Mouse (Mus musculus) small intestine, adult 2 months (tissue): ENCODE results near the gene Adgrb3.

ENCODE experiments used
- CTCF ChIP-seq: fragments of 200-500 bp; IDR thresholded peaks from 2 replicates; pipeline ENCODE4 v1.5.1; 2012; ENCODE audit warnings: low read depth, mild to moderate bottlenecking, control low read depth, inconsistent platforms, low read length, moderate library complexity, mixed read lengths; ENCODE audit not compliant: insufficient replicate concordance, insufficient read length; ENCODE audit errors: extremely low read depth
- POLR2A ChIP-seq: fragments of 200-500 bp; IDR thresholded peaks from 2 replicates; pipeline ENCODE4 v1.6.1; 2012; ENCODE audit warnings: low read depth, mild to moderate bottlenecking, control low read depth, inconsistent platforms, low read length, moderate library complexity

DNA sequence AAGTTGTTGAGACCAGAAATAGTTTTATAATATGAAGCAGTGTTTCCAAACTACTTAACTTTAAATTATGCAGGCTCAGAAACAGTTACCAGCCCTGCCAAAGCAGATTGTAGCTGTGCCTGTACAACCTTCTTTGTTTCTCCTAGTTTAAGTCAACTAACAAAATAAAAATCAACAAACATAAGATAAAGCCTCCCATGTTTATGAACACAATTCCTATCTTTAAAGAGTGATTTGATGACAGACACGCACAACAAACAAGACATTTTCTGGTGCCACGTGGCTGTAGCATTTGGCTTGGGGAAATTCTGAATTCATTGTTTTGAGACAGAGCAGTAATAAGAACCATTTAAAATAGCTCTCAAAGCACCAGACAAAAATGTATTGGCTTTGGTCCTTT, 60.5 kb downstream of the Adgrb3 start:
- TF ChIP-seq POLR2A (no peak), CTCF (no peak)
